Mouse (Mus musculus) cortical plate, adult 2 months (tissue): Measurements from ENCODE around the gene Nsrp1. TPM values are rescaled to one million over a fixed set of nuclear protein-coding genes. Genes with fewer than 3 reads are reported as not detected.
A peak's percentile ranks its signal among the peaks of the same experiment; 100 is the strongest.
"Not testable (repeated sequence)": the region's sequence is repeated elsewhere in the genome, so short reads cannot be mapped to it uniquely, and the experiment has no call there.

ENCODE experiments used
- H3K27ac ChIP-seq: fragments of 200-500 bp; 2 replicates; pipeline ENCODE4 v1.5.1; 2012; ENCODE audit warnings: low read length, control low read depth, inconsistent platforms; ENCODE audit not compliant: insufficient read depth
- H3K4me1 ChIP-seq: fragments of 200-500 bp; 2 replicates; pipeline ENCODE4 v1.6.1; 2011; ENCODE audit warnings: low read length; ENCODE audit not compliant: control insufficient read depth, insufficient read depth
- H3K4me3 ChIP-seq: fragments of 200-500 bp; 2 replicates; pipeline ENCODE4 v1.5.1; 2011; ENCODE audit warnings: mild to moderate bottlenecking, low read length, control low read depth; ENCODE audit not compliant: insufficient read depth
- CTCF ChIP-seq: fragments of 200-500 bp; IDR thresholded peaks from 2 replicates; pipeline ENCODE4 v1.5.1; 2011; ENCODE audit warnings: mild to moderate bottlenecking, control low read depth, low read length; ENCODE audit not compliant: insufficient read depth; ENCODE audit errors: extremely low read depth
- POLR2A ChIP-seq: fragments of 200-500 bp; IDR thresholded peaks from 2 replicates; pipeline ENCODE4 v1.6.1; 2011; ENCODE audit warnings: mild to moderate bottlenecking, low read length, control low read depth; ENCODE audit not compliant: insufficient read depth; ENCODE audit errors: extremely low read depth
- polyA plus RNA-seq: library from polyadenylated mRNA; depleted of rRNA; stranded (reverse); fragments of >200 nt; gene quantifications from 2 replicates; pipeline ENCODE4 v1.2.3, GENCODE M21; 2012; rRNA removed

The Nsrp1 gene
- polyA plus RNA-seq, result 8.4 and 10.1 TPM in 2 replicates

DNA sequence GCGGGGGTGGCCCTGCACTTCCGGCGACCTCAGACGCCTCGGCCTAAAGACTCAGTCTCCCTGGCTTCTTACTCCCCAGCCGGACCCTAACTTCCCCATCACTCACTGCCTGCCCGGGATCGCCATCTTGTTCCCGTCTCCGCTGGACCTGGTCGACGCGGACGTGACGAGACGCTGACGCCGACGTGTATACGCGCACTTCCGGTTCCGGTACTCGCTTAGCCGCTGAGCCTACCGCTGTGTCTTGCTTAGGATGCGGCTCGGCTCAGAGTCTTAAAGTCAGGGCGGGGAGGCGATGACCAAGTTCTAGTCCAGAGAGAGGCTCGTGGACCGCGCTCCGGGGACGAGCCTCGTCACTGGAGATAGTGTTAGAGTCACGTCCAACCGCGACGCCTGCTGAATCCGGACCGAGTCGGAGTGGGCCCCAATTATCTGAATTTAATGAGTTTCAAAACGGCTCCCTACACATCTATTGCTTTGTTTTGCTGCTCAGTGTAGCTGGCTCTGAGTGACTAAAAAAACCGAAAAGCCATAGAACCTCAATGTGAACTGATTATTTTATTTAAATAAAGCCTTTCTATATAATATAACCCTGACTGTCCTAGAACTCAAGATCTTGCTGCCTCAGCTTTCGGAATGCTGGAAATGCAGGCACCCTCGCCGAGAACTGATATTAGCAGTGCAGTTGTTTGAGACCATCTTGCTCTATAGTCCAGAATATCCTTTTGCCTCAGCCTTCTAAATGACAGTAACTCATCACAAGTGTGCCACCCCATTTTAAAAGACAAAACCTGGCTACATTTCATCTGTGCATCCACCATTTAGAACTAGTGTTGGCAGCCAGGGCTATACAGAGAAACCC is at the start of gene Nsrp1:
TSS of gene Nsrp1 (minus strand) at position 163 of the 862 bp plus-strand sequence.
- peaks cover 2% of the 10 kb centered on the region; the same call in 1 of the 2 replicates for H3K4me1 ChIP-seq
- H3K27ac ChIP-seq, result peak within 1 kb of the TSS; percentile 45; the same call in 1 of the 2 replicates
- TF ChIP-seq CTCF (no peak), POLR2A (peak; percentile 99)
- peak within 1 kb of the TSS; percentile 34 for H3K4me3 ChIP-seq

DNA sequence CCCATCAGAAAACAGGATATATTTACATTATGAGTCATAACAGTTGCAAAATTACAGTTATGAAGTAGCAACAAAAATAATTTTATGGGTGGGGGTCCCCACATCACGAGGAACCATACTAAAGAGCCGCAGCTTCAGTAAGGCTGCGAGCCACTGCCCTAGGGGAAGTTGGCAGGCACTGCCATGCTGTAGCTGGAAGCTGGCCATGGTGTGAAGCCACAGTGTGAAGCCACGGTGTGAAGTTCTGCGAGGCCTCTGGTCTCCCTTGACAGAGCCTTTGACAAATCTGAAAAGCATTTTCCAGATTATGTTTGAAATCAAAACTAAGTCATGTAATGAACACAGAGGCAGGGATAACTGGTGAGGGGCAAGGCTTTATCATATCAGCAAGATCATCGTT is 32.9 kb upstream of the Nsrp1 start:
- TF ChIP-seq POLR2A, result no peak
- TF ChIP-seq CTCF, result no peak
- H3K4me3 ChIP-seq, result no peak overlapping the region
- H3K4me1 ChIP-seq, result no peaks in the 10 kb centered on the region
- H3K27ac ChIP-seq, result no peak overlapping the region

DNA sequence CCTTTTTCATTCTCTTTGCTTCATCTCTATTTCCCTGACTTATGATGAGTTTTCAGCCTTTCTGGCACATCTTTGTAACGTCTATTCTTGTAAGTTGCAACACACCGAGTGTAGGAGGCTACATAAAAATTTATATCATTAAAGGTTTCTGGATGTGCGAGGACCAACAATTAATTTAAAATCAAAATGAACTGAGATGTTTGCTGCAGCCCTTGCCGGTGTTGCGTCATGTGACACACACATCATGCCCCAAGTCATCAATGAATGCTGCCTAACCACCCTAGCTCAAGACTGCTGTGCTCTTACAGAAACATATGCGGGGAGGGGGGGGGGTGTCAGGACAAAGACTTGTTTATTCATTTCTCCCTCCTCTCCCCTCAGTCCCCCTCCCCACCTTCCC is 30.2 kb upstream of the Nsrp1 start:
- H3K4me3 ChIP-seq, result no peak overlapping the region
- TF ChIP-seq POLR2A (no peak), CTCF (no peak)
- H3K4me1 ChIP-seq, result no peaks in the 10 kb centered on the region
- H3K27ac ChIP-seq, result no peak overlapping the region

DNA sequence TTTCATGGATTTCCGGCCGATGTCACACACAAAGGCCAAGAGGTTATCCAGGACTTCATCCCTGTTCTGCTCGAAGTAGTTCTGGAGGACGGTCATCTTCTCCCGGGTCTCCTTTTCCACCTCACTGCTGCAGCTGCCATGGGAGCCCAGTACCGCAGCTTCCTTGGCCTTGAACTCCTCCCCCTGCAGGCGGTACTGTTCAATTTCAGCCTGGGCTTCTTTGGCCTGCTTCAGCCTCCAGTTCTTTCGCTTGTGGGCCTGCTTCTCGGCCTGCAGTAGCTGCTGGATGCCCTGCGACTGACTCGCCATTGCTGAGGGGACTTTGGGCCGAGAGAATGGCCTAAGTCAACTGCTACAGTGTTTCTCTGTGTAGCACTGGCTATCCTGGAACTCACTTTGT is 29.6 kb upstream of the Nsrp1 start:
- not testable (repeated sequence) for H3K27ac ChIP-seq, H3K4me3 ChIP-seq, H3K4me1 ChIP-seq

DNA sequence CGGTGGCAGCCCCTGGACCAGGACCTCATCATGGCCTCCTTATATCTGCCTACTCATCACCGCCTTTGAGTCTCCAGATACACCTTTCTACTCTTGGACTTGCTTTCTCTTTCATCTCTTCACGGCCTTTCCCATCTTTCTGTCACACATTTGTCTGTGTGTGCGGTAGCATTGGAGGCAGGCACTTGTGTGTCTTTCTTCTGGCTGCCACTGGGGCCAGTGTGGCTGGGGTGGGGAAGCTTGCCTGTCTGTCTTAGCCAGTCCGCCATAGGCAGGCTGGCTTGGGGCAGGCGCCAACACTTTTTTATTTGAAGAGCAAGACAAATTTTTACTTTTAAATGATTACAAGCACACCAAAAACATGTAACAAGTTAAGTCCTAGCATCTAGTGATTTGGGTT is 28.7 kb upstream of the Nsrp1 start:
- no peak for TF ChIP-seq POLR2A
- no peak for TF ChIP-seq CTCF
- no peaks in the 10 kb centered on the region for H3K4me1 ChIP-seq
- H3K27ac ChIP-seq, result no peak overlapping the region
- no peak overlapping the region for H3K4me3 ChIP-seq

DNA sequence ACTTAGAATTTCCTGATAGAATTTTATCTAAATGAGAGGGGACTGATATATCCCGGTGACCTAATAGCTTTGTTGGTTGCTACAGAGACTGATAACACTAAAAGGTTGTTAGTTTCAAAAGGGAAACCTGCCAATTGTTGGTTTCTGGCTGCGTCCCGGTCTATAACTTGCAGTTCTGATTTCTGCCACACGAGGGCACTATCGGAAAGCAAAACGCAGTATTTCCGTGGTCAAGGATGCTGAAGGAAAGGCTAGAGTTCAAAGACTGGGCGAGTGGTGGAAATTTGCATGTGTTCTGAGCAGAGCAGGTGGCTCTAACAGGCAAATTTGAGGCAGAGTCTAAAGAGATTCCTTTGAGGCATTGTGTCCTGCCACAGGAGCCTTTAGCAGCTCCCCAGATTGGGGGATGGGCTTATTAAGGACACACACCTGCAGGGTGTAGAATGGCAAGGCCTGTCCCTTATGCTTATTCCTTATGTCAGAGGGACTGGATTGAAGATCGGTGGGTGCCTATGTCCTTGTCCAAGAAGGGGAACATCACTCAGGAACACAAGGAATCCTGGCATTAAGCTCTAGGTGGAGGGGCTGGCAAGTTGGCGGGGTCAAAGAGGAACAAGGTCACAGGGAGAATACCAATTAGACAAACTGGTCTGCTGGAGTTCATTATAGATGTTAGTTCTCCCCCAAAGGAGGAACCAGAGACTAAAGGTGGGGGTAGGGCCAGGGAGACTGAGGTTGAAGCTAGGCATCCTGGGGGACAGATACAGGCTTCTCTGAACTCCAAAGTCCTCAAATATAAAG is 22.1 kb upstream of the Nsrp1 start:
- no peak overlapping the region for H3K27ac ChIP-seq
- no peaks in the 10 kb centered on the region for H3K4me1 ChIP-seq
- no peak overlapping the region for H3K4me3 ChIP-seq
- TF ChIP-seq POLR2A (no peak), CTCF (peak; percentile 96)

DNA sequence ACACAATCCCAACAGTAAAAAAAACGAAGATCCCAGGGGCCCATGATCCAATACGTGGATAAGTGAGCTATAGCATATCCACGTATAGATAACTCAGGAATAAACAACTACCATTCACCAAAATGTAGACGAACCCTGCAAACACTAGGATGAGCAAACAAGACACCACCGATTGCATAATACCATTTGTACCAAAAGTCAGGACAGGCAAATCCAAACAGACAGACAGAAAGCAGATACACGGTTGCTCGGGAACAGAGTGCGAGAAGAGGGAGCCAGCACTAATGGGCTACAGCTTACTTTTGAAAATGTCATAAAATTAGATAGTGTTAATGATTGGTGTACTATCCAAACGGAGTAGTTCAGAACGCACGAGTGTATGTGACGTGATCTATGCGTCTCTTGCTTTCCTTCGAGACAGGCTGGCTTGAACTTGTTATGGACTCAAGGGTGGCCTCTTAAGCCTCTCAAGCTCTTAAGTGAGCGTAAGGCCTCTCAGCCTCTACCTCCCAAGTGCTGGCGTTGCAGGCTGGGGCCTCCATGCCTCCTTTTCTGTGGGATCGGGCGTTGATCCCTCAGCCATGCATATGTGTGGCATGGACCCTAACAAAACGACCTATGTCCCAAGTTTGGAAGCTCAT is 20.2 kb upstream of the Nsrp1 start:
- no peak overlapping the region for H3K27ac ChIP-seq
- no peaks in the 10 kb centered on the region for H3K4me1 ChIP-seq
- H3K4me3 ChIP-seq, result no peak overlapping the region
- TF ChIP-seq CTCF, result no peak
- no peak for TF ChIP-seq POLR2A

DNA sequence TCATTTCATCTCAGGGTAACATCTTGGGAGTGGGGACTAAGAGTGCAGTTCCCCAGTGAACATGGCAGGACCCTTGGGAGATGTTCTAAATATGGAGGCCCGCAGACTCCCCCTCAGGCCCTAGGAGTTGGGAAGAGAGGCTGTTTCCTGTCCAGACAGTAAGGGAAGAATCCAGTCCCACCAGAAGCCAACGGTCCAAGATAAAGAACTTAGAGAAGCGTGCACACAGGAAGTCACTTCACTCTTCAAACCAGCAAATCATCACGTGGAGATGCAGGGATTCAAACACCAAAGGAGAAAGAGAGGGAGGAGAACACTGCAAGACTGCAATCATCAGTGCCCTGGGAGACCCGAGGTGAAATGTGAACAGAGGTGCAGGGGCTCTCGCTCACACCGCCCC is 18.8 kb upstream of the Nsrp1 start:
- TF ChIP-seq POLR2A, result no peak
- Histone ChIP-seq H3K4me3 (no peak overlapping the region), H3K4me1 (no peaks in the 10 kb centered on the region), H3K27ac (no peak overlapping the region)

DNA sequence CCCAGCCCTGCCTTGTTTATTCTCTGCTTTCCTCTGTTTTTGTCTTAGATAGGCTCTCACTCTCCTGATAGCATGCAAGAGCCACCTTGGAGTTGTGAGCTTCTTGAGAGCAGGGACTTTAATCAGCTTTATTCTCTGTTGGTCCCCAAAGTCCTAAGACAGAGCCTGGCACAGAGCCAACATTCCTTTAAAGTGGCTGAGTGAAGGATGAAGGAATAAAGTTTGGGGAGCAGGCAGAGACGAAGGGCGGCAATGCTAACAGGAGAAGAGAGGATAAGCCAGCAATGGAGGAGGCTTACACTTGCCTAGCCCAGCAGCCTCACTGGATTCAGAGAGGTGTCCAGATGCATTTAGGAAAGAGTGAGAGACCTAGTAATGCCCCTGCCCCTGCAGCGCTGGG is 18.3 kb upstream of the Nsrp1 start:
- no peaks in the 10 kb centered on the region for H3K4me1 ChIP-seq
- H3K27ac ChIP-seq, result no peak overlapping the region
- no peak for TF ChIP-seq CTCF
- no peak for TF ChIP-seq POLR2A
- no peak overlapping the region for H3K4me3 ChIP-seq

DNA sequence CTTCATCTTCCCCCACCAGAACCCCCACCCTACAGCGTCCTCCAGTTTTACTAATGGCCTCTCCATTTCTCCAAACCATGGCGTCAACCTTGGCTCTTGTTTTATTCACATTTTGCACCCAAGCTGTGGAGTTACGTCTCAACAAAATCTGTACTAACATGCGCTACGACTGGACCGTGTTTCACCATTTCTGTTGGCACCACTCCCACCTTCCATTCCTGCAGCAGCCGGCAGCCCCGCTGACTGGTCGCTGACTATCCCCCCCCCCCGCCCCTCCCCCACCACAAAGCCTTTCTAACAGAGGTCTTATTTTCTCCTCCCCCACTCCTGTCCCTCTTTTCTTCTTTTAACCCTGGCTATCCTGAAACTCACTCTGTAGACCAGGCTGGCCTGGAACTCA is 17.0 kb upstream of the Nsrp1 start:
- H3K4me3 ChIP-seq, result no peak overlapping the region
- H3K4me1 ChIP-seq, result no peaks in the 10 kb centered on the region
- TF ChIP-seq CTCF, result no peak
- no peak for TF ChIP-seq POLR2A
- H3K27ac ChIP-seq, result no peak overlapping the region
